Mouse (Mus musculus) forebrain, embryonic 10.5 days (tissue): ENCODE measurements around the gene H2-Aa. TPM values are rescaled to one million over a fixed set of nuclear protein-coding genes. Genes with fewer than 3 reads are reported as not detected.

ENCODE experiments used
- polyA plus RNA-seq: library from polyadenylated mRNA; unstranded; fragments of >200 nt; fragmentation: Nextera tagmentation; extraction: Ambion mirVana; gene quantifications from 2 replicates; pipeline ENCODE4 v1.2.1, GENCODE M21; 2016

H2-Aa gene
- polyA plus RNA-seq, 1 experiment from 2014 or later = 0.17 TPM

Other genes starting within 250 kb of the H2-Aa start
- gene Col11a2, start 248.4 kb downstream of the H2-Aa start, polyA plus RNA-seq = 0.74 and 0.75 TPM in 2 replicates
- gene H2-Oa, start 195.5 kb downstream of the H2-Aa start, polyA plus RNA-seq = 0.12 and 0.43 TPM in 2 replicates
- 4.5 and 6.9 TPM in 2 replicates for gene H2-DMa, start 168.3 kb downstream of the H2-Aa start, polyA plus RNA-seq
- gene Brd2, start 165.2 kb downstream of the H2-Aa start, polyA plus RNA-seq = 121 and 134 TPM in 2 replicates
- gene H2-DMb2, start 144.5 kb downstream of the H2-Aa start, polyA plus RNA-seq = 0.16 and 0.26 TPM in 2 replicates
- gene H2-DMb1, start 134.8 kb downstream of the H2-Aa start, polyA plus RNA-seq = 0.24 and 0.81 TPM in 2 replicates
- gene Tap1, start 100.3 kb downstream of the H2-Aa start, polyA plus RNA-seq = 1.4 and 1.7 TPM in 2 replicates
- gene Psmb9, start 100.1 kb downstream of the H2-Aa start, polyA plus RNA-seq = 0.79 and 1.3 TPM in 2 replicates
- 1.2 and 1.3 TPM in 2 replicates for gene Psmb8, start 90.1 kb downstream of the H2-Aa start, polyA plus RNA-seq
- gene Tap2, start 84.3 kb downstream of the H2-Aa start, polyA plus RNA-seq = 0.18 and 0.60 TPM in 2 replicates
- not detected in 2 replicates for gene H2-Ob, start 48.9 kb downstream of the H2-Aa start, polyA plus RNA-seq
- 9.8 and 12.5 TPM in 2 replicates for gene H2-Ab1, start 30.1 kb downstream of the H2-Aa start, polyA plus RNA-seq
- 0.54 and 1.0 TPM in 2 replicates for gene H2-Eb1, start 18.0 kb upstream of the H2-Aa start, polyA plus RNA-seq
- not detected in 2 replicates for gene H2-Eb2, start 37.8 kb upstream of the H2-Aa start, polyA plus RNA-seq
- not detected in 2 replicates for gene Btnl2, start 67.0 kb upstream of the H2-Aa start, polyA plus RNA-seq
- gene Btnl1, start 89.3 kb upstream of the H2-Aa start, polyA plus RNA-seq = not detected in 2 replicates
- gene BC051142, start 111.0 kb upstream of the H2-Aa start, polyA plus RNA-seq = 1.3 and 1.6 TPM in 2 replicates
- not detected in 2 replicates for gene Btnl4, start 189.5 kb upstream of the H2-Aa start, polyA plus RNA-seq
- gene Btnl6, start 229.5 kb upstream of the H2-Aa start, polyA plus RNA-seq = not detected in 2 replicates